Mouse (Mus musculus) forebrain, embryonic 11.5 days (tissue): ENCODE data around the gene Nt5e. TPM values are rescaled to one million over a fixed set of nuclear protein-coding genes. Genes with fewer than 3 reads are reported as not detected.
A peak's percentile ranks its signal among the peaks of the same experiment; 100 is the strongest.

Experiments used
- ATAC-seq: fragments of 200-750 bp; cut with Nextera tagmentation; replicated peaks from 2 replicates; pipeline ENCODE4 v1.8.0; 2017; ENCODE audit warnings: moderate TSS enrichment; ENCODE audit not compliant: low FRiP score
- DNase-seq: peaks from one replicate; pipeline ENCODE4 v3.0.0-alpha.2; 2017; ENCODE audit warnings: low spot score
- H3K27ac ChIP-seq: fragments of 300-500 bp; sonication (generic); 2 replicates; pipeline ENCODE4 v1.5.1; 2014; ENCODE audit warnings: low read depth, low read length
- H3K27me3 ChIP-seq: fragments of 300-500 bp; sonication (generic); 2 replicates; pipeline ENCODE4 v1.6.1; 2014; ENCODE audit warnings: mild to moderate bottlenecking, low read length, mixed read lengths; ENCODE audit not compliant: control insufficient read depth, insufficient read depth
- H3K36me3 ChIP-seq: fragments of 300-500 bp; sonication (generic); 2 replicates; pipeline ENCODE4 v1.6.1; 2014; ENCODE audit warnings: mild to moderate bottlenecking, low read length, moderate library complexity, mixed read lengths; ENCODE audit not compliant: control insufficient read depth, insufficient read depth
- H3K4me1 ChIP-seq: fragments of 300-500 bp; sonication (generic); replicated peaks from 2 replicates; pipeline ENCODE4 v1.6.1; 2014; ENCODE audit warnings: low read length, mixed read lengths; ENCODE audit not compliant: control insufficient read depth, insufficient read depth
- H3K4me2 ChIP-seq: fragments of 300-500 bp; sonication (generic); 2 replicates; pipeline ENCODE4 v1.6.1; 2014; ENCODE audit warnings: low read depth, mild to moderate bottlenecking, low read length, moderate library complexity, mixed read lengths; ENCODE audit not compliant: severe bottlenecking
- H3K4me3 ChIP-seq: fragments of 300-500 bp; sonication (generic); 2 replicates; pipeline ENCODE4 v1.5.1; 2014; ENCODE audit warnings: low read depth, low read length
- H3K9ac ChIP-seq: fragments of 300-500 bp; sonication (generic); 2 replicates; pipeline ENCODE4 v1.6.1; 2014; ENCODE audit warnings: low read length
- H3K9me3 ChIP-seq: fragments of 300-500 bp; sonication (generic); 2 replicates; pipeline ENCODE4 v1.6.1; 2016; ENCODE audit warnings: low read length, mixed read lengths; ENCODE audit not compliant: control insufficient read depth
- WGBS: fragments of 180-500 bp; shearing (Covaris S2); extraction: QIAGEN DNeasy Blood & Tissue Kit; methylation state at CpG from one replicate; pipeline ENCODE4 v1.1.7; 2014; 5-methylcytosine and 5-hydroxymethylcytosine counted together
- polyA plus RNA-seq: library from polyadenylated mRNA; unstranded; fragments of >200 nt; fragmentation: Nextera tagmentation; extraction: Ambion mirVana; gene quantifications from 2 replicates; pipeline ENCODE4 v1.2.1, GENCODE M21; 2014

Nt5e gene
- polyA plus RNA-seq, 1 experiment from 2014 or later = 0.88 TPM

DNA sequence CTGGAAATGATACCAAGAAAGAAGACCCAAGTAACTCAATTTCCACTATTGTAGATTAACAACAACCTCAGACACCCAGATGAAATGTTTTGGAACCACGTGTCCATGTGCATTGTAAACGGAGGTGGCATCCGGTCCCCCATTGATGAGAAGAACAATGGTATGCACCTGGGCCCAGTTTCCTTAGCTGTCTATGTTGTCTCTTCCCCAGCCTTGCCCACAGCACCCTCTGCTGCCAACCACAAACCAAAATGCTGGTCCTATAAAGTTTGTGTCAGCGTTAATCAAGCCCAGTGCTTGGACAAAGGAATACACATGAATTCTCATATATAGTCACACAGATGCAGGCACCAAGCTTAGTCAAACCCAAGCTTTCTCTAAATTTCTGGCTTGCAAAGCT, 39.3 kb downstream of the Nt5e start:
- no peak for ATAC-seq
- no peak overlapping the region for H3K27ac ChIP-seq
- H3K4me1 ChIP-seq = no peaks in the 10 kb centered on the region
- no peaks in the 10 kb centered on the region for H3K27me3 ChIP-seq
- no peak overlapping the region for H3K4me3 ChIP-seq
- 80% methylated on average over 4 of the region's 4 CpGs for WGBS
- no peaks in the 10 kb centered on the region for H3K9me3 ChIP-seq
- no peaks in the 10 kb centered on the region for H3K36me3 ChIP-seq
- H3K9ac ChIP-seq = no peak overlapping the region
- no peak for DNase-seq
- no peak overlapping the region for H3K4me2 ChIP-seq

DNA sequence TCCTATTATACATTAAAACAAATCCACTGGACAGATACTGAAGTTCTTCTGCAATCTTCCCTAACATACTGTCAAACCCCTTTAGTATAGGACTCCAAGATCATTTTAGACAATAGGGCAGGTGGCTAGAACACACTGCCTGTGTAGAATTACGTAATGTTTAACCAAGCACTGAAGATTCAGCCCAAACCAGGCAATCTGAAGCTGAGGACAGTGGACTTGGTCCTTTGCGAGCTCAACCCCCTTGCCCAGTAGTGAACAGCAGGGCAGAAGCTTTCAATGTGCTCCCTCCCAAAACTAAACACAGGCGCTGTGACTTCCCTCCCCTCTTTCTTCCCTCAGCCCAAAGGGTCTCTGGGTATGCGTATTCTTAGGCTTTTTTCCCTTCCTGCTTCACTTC, 39.8 kb downstream of the Nt5e start:
- 91% methylated on average over 4 of the region's 4 CpGs for WGBS
- DNase-seq = no peak
- no peak overlapping the region for H3K4me2 ChIP-seq
- no peak overlapping the region for H3K9ac ChIP-seq
- no peak overlapping the region for H3K27ac ChIP-seq
- no peaks in the 10 kb centered on the region for H3K27me3 ChIP-seq
- no peak for ATAC-seq
- H3K4me1 ChIP-seq = no peaks in the 10 kb centered on the region
- H3K9me3 ChIP-seq = no peaks in the 10 kb centered on the region
- no peak overlapping the region for H3K4me3 ChIP-seq
- H3K36me3 ChIP-seq = no peaks in the 10 kb centered on the region

GRCm38 (mm10) chr9:88367322-88367721, 40.3 kb downstream of the Nt5e start:
- H3K27me3 ChIP-seq = no peaks in the 10 kb centered on the region
- ATAC-seq (0 out of 2 replicates have a peak, but pooled peaks have one; percentile 9), DNase-seq (no peak)
- WGBS = 88% methylated on average over 5 of the region's 5 CpGs
- no peak overlapping the region for H3K4me2 ChIP-seq
- H3K4me1 ChIP-seq = no peaks in the 10 kb centered on the region
- H3K36me3 ChIP-seq = no peaks in the 10 kb centered on the region
- no peak overlapping the region for H3K4me3 ChIP-seq
- no peak overlapping the region for H3K27ac ChIP-seq
- H3K9ac ChIP-seq = no peak overlapping the region
- no peaks in the 10 kb centered on the region for H3K9me3 ChIP-seq

- 42% methylated on average over 1 of the region's 1 CpGs for WGBS
- Histone ChIP-seq H3K9ac (no peak overlapping the region), H3K4me2 (no peak overlapping the region), H3K27me3 (no peaks in the 10 kb centered on the region), H3K36me3 (no peaks in the 10 kb centered on the region), H3K9me3 (no peaks in the 10 kb centered on the region), H3K4me1 (no peaks in the 10 kb centered on the region), H3K27ac (no peak overlapping the region), H3K4me3 (no peak overlapping the region)
- DNase-seq (no peak), ATAC-seq (no peak)
These were observed 40.8 kb downstream of the Nt5e start for GRCm38 (mm10) chr9:88367751-88368150.

DNA sequence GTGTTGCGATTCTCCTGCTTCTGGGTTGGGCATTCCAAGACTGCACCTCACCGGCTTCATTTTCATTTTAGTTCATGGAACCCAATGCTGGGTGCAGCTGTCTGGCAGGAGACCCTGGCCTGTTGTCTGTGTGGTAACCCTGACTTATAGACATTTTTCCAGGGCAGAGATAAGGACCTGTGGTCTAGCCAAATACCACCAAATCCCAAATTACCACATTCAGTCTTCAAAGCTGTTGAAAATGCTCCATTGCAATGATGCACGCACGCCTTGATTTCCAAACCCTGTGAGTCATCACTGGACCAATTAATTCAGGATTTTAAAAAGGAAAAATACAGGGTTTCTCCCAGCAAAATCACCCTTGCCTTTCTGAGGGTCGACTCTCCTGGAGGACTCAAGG, 41.5 kb downstream of the Nt5e start:
- H3K4me2 ChIP-seq = no peak overlapping the region
- H3K27me3 ChIP-seq = no peaks in the 10 kb centered on the region
- no peak overlapping the region for H3K27ac ChIP-seq
- no peaks in the 10 kb centered on the region for H3K4me1 ChIP-seq
- 95% methylated on average over 5 of the region's 5 CpGs for WGBS
- ATAC-seq = no peak
- no peak for DNase-seq
- no peak overlapping the region for H3K4me3 ChIP-seq
- H3K9ac ChIP-seq = no peak overlapping the region
- no peaks in the 10 kb centered on the region for H3K9me3 ChIP-seq
- H3K36me3 ChIP-seq = no peaks in the 10 kb centered on the region

DNA sequence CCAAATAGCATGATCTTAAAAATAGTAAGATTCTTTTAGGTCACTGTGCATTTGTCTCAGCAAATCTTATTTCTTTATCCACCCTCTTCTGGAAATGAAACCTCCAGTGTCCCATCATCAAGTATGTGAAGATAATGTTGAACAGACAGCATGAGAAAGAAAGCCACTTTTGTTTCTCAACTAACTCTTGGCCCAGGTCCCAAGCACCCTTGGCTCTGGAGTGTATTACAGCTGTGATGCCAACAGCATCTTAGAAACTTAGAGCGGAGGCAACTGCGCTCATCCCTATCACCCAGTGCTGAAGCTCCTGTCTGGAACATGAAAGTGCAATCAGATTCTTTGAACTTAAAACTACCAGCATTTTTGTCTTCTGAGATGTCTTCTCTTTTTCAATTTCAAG, 42.7 kb downstream of the Nt5e start:
- WGBS = 99% methylated on average over 2 of the region's 2 CpGs
- no peaks in the 10 kb centered on the region for H3K9me3 ChIP-seq
- H3K27me3 ChIP-seq = no peaks in the 10 kb centered on the region
- H3K4me1 ChIP-seq = no peaks in the 10 kb centered on the region
- H3K9ac ChIP-seq = no peak overlapping the region
- no peak overlapping the region for H3K4me2 ChIP-seq
- DNase-seq = no peak
- no peak for ATAC-seq
- H3K27ac ChIP-seq = no peak overlapping the region
- H3K36me3 ChIP-seq = no peaks in the 10 kb centered on the region
- no peak overlapping the region for H3K4me3 ChIP-seq

DNA sequence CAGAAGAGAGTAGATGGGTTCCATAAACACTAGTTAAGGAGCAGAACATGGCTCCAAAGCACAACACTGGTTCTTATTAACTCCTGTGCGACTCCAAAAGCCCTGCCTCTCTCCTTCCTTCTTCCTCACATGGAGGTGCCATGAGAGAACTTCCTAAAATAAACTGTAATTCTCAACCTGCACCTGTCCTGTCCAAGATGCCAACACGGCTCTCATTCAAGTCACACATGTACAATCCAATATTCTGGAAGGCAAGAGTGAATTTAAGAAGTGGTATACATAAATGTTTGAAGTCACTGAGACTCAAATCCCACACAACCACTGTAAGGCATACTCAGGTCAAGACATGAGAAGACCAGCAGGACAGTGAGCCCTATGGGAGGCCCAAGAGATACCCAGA, 44.2 kb downstream of the Nt5e start:
- Histone ChIP-seq H3K4me2 (no peak overlapping the region), H3K9ac (no peak overlapping the region), H3K36me3 (no peaks in the 10 kb centered on the region), H3K4me1 (no peaks in the 10 kb centered on the region), H3K9me3 (no peaks in the 10 kb centered on the region), H3K27ac (no peak overlapping the region), H3K27me3 (no peaks in the 10 kb centered on the region), H3K4me3 (no peak overlapping the region)
- WGBS = 85% methylated on average over 2 of the region's 2 CpGs
- no peak for ATAC-seq
- no peak for DNase-seq

DNA sequence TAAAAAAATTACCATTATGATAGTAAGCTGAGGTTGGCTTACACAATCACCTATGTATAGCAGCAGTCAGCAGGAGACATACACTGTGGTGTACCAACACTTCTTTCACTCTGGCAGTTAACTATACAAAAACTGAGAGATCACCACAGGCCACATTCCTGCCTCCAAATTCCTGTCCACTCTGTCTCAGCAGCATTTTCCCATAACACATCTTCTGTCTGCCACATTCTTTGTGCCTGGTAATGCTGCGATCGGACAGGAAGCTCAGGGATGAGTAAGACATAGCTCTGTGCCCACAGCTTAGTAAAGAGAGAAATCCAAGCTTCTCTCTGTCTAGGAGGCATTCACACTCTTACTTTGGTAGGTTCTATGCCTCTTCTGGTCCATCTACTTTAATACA, 46.0 kb downstream of the Nt5e start:
- Histone ChIP-seq H3K27ac (no peak overlapping the region), H3K4me1 (no peaks in the 10 kb centered on the region), H3K9me3 (no peaks in the 10 kb centered on the region), H3K36me3 (no peaks in the 10 kb centered on the region), H3K27me3 (no peaks in the 10 kb centered on the region), H3K9ac (no peak overlapping the region), H3K4me3 (no peak overlapping the region), H3K4me2 (no peak overlapping the region)
- ATAC-seq = no peak
- WGBS = 91% methylated on average over 2 of the region's 2 CpGs
- DNase-seq = no peak

- no peaks in the 10 kb centered on the region for H3K36me3 ChIP-seq
- no peaks in the 10 kb centered on the region for H3K27me3 ChIP-seq
- WGBS = 84% methylated on average over 5 of the region's 5 CpGs
- no peak overlapping the region for H3K27ac ChIP-seq
- H3K4me2 ChIP-seq = no peak overlapping the region
- no peak for DNase-seq
- H3K4me1 ChIP-seq = no peaks in the 10 kb centered on the region
- H3K4me3 ChIP-seq = no peak overlapping the region
- no peaks in the 10 kb centered on the region for H3K9me3 ChIP-seq
- H3K9ac ChIP-seq = no peak overlapping the region
- ATAC-seq = no peak
These were observed 50.5 kb downstream of the Nt5e start for GRCm38 (mm10) chr9:88377483-88377882.
